Mouse (Mus musculus): ENCODE results near the gene Tent4a.

DNA sequence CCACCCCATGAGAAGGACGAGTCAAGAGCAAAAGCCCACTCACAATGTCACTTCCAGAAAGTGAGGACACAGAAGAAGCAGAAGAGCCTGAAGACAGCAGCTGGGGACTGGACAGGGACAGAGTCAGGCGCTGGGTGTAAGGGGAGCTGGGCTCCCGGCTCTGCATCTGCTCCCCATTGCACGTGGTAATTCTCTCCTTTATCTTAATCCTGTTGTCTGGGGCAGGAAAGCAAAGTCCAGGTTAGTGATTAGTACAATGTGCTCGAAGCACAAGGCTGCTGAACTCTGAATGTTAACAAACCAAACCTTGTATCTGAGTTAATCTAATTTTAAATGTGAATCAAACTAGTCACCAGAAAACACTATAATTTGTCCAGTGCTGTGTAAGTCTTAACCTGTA, 31.6 kb downstream of the Tent4a start:
- TF ChIP-seq GATA1 (IDR thresholded peaks at IDR 0.05; ENCODE audit: low read length) = no peak
- TF ChIP-seq TAL1 (IDR thresholded peaks at IDR 0.05; ENCODE audit: low read length) = no peak
